Mouse (Mus musculus) intestine, postnatal 0 days (tissue): Measurements from ENCODE around the gene Ctbp2. TPM values are rescaled to one million over a fixed set of nuclear protein-coding genes. Genes with fewer than 3 reads are reported as not detected.

Source experiments
- ATAC-seq: fragments of 200-750 bp; cut with Nextera tagmentation; 2 replicates; pipeline ENCODE4 v1.8.0; 2017; ENCODE audit warnings: mild to moderate bottlenecking, moderate TSS enrichment, moderate library complexity
- H3K27ac ChIP-seq: fragments of 300-500 bp; sonication (generic); 2 replicates; pipeline ENCODE4 v1.5.1; 2014; ENCODE audit warnings: mild to moderate bottlenecking, low read depth, low read length, moderate library complexity
- H3K27me3 ChIP-seq: fragments of 300-500 bp; sonication (generic); replicated peaks from 2 replicates; pipeline ENCODE4 v1.6.1; 2014; ENCODE audit warnings: low read length, mixed read lengths; ENCODE audit not compliant: control insufficient read depth, insufficient read depth
- H3K36me3 ChIP-seq: fragments of 300-500 bp; sonication (generic); 2 replicates; pipeline ENCODE4 v1.6.1; 2014; ENCODE audit warnings: mild to moderate bottlenecking, moderate library complexity; ENCODE audit not compliant: control insufficient read depth, insufficient read depth
- H3K4me1 ChIP-seq: fragments of 300-500 bp; sonication (generic); replicated peaks from 2 replicates; pipeline ENCODE4 v1.6.1; 2014; ENCODE audit warnings: antibody characterized with exemption, low read length, mixed read lengths; ENCODE audit not compliant: control insufficient read depth, insufficient read depth
- H3K4me2 ChIP-seq: fragments of 300-500 bp; sonication (generic); replicated peaks from 2 replicates; pipeline ENCODE4 v1.6.1; 2014; ENCODE audit warnings: low read depth, mild to moderate bottlenecking, moderate library complexity
- H3K4me3 ChIP-seq: fragments of 300-500 bp; sonication (generic); 2 replicates; pipeline ENCODE4 v1.5.1; 2014; ENCODE audit warnings: low read depth, low read length
- H3K9ac ChIP-seq: fragments of 300-500 bp; sonication (generic); 2 replicates; pipeline ENCODE4 v1.6.1; 2014; ENCODE audit warnings: mild to moderate bottlenecking, low read depth, low read length
- H3K9me3 ChIP-seq: fragments of 300-500 bp; sonication (generic); 2 replicates; pipeline ENCODE4 v1.6.1; 2016; ENCODE audit warnings: mixed run types; ENCODE audit not compliant: control insufficient read depth
- CTCF ChIP-seq: sonication (generic); IDR thresholded peaks from 2 replicates; pipeline ENCODE4 v1.5.1; 2016; ENCODE audit warnings: low read depth, mild to moderate bottlenecking, control low read depth, antibody characterized with exemption, moderate library complexity
- WGBS: fragments of 180-500 bp; shearing (Covaris S2); extraction: QIAGEN DNeasy Blood & Tissue Kit; methylation state at CpG from one replicate; pipeline ENCODE4 v1.1.7; 2014; 5-methylcytosine and 5-hydroxymethylcytosine counted together
- polyA plus RNA-seq: library from polyadenylated mRNA; unstranded; fragments of >200 nt; fragmentation: Nextera tagmentation; extraction: Ambion mirVana; gene quantifications from 2 replicates; pipeline ENCODE4 v1.2.1, GENCODE M21; 2015

Ctbp2 gene
- polyA plus RNA-seq, 1 experiment from 2014 or later = 42.6 TPM

DNA sequence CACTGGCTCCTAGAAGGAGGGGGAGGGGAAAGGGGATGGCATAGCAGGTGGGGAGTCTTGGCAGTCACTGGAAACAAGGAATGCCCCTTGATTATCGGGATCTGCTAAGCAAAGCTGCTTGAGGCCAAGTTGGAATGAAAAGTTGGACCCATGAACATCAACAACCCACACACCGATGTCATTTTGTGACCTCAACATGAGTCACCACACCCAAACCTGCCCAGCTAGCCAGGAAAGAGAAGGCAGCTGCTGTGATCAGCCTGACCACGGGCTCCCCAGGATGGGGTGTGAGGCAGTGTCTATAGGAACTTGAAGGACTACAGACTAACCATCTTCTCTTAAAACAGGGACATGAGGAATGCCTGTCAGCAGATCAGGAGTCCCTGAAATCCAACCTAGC is 38.7 kb downstream of the Ctbp2 start:
- H3K36me3 ChIP-seq = peaks cover 8% of the 10 kb centered on the region
- WGBS = 71% methylated on average over 3 of the region's 3 CpGs
- H3K9ac ChIP-seq = no peak overlapping the region
- H3K27ac ChIP-seq = no peak overlapping the region
- no peak overlapping the region for H3K4me3 ChIP-seq
- H3K27me3 ChIP-seq = no peaks in the 10 kb centered on the region
- ATAC-seq = no peak
- no peak overlapping the region for H3K4me2 ChIP-seq
- no peak for TF ChIP-seq CTCF
- no peaks in the 10 kb centered on the region for H3K9me3 ChIP-seq
- H3K4me1 ChIP-seq = no peaks in the 10 kb centered on the region

DNA sequence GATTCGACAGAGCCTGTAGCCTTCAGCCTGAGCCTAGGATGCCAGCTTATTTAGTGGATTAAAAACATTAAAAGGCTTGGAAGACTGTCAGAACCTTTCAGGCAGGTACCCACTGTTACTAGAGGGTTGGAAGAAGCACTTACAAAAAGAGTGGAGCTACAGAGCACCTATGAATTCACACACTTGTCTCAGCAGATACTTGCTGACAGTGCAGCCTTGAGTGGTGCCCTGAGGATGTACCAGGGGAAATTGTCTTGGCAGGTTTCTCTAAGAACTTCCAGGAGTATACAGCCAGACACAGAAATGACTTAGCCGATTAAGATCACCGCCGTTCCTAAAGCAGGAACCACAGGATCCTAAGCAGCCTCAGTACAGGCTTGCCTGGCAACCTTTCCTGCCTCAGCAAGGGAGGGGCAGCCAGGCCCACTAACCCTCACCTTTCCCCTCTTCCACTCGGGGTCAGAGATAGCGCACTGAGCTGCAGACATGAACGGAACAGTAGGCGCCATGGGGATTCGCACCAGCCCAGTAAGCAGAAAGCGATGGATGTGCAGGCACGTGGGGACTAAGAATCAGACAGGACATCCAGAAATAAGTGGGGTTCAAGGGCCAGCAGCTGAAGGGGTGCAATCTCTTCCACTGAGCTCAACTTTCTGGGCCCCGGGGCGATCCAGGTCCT is 40.1 kb downstream of the Ctbp2 start:
- Histone ChIP-seq H3K27me3 (no peaks in the 10 kb centered on the region), H3K4me2 (no peak overlapping the region), H3K9me3 (no peaks in the 10 kb centered on the region), H3K4me3 (no peak overlapping the region), H3K4me1 (no peaks in the 10 kb centered on the region), H3K9ac (no peak overlapping the region), H3K36me3 (peaks cover 17% of the 10 kb centered on the region), H3K27ac (no peak overlapping the region; the same call in 1 of the 2 replicates)
- no peak for TF ChIP-seq CTCF
- WGBS = 72% methylated on average over 13 of the region's 13 CpGs
- no peak for ATAC-seq

- Histone ChIP-seq H3K27me3 (no peaks in the 10 kb centered on the region), H3K36me3 (peaks cover 17% of the 10 kb centered on the region), H3K27ac (no peak overlapping the region), H3K9ac (no peak overlapping the region), H3K4me3 (no peak overlapping the region), H3K9me3 (no peaks in the 10 kb centered on the region), H3K4me1 (no peaks in the 10 kb centered on the region), H3K4me2 (no peak overlapping the region)
- whole genome bisulfite sequencing = 93% methylated on average over 1 of the region's 1 CpGs
- TF ChIP-seq CTCF = no peak
- ATAC-seq = no peak
Measured at GRCm38 (mm10) chr7:133078929-133079328, 45.2 kb downstream of the Ctbp2 start.

DNA sequence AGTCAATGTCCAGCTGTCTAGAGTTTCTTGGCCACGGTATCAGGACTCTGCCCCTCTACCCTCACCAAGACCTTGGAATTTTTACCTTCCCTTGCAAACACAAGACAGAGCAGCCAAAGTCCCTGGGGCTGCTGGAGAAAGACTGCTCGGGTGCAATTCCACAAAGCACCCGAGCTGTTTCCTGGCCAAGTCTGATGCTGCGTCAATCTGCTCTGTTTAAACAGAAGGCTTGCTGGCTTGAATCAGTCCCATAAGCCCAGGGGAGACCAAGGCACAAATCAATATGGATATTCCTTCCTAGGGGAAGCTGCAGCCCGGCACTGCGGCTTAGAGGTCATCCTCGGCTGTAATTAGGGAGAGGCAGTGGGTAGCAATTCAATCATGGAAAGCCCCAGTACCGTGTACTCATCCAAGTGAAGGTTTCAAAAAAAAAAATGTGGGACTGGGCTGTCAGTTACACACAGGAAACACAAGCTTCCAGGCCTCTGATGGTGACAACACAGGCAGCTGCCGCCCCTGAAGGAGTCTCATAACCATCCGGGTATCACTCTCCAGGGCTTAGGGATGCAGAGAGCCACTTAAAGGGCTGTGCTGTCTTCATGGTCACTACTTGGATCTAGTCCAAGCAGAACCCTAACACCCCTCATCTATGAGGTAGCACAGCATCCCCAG is 49.6 kb downstream of the Ctbp2 start:
- Histone ChIP-seq H3K4me2 (no peak overlapping the region), H3K27me3 (no peaks in the 10 kb centered on the region), H3K9ac (no peak overlapping the region), H3K4me3 (no peak overlapping the region), H3K9me3 (no peaks in the 10 kb centered on the region), H3K4me1 (no peaks in the 10 kb centered on the region), H3K36me3 (peaks cover 12% of the 10 kb centered on the region; the same call in 1 of the 2 replicates), H3K27ac (no peak overlapping the region)
- WGBS = 55% methylated on average over 10 of the region's 10 CpGs
- no peak for ATAC-seq
- TF ChIP-seq CTCF = no peak

DNA sequence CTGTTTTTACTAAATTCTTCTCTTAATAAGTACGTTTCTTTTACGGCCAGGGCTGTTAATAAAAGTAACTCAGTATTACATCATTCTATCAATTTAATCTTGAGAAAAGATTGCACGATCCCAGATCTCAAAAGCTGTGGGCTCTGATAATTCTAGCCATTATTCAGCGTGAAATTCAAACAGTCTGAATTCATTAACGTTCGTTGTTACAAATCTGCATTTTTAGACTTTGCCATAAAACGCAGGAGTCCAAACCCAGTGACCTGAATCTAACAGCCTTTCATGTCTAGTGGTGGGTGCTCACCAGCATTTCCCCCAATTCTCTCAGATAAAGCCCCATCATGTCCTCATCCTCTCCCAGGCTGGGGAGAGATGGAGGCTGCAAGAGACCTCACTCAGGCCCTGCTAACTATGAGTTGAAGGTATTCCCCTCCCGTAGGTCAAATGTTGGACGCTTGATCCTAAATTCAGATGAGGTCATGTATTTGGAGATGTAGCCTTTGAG is 51.0 kb downstream of the Ctbp2 start:
- H3K9me3 ChIP-seq = no peaks in the 10 kb centered on the region
- peaks cover 23% of the 10 kb centered on the region for H3K36me3 ChIP-seq
- WGBS = 84% methylated on average over 9 of the region's 9 CpGs
- H3K27ac ChIP-seq = no peak overlapping the region
- H3K4me3 ChIP-seq = no peak overlapping the region
- no peaks in the 10 kb centered on the region for H3K27me3 ChIP-seq
- no peak overlapping the region for H3K9ac ChIP-seq
- no peak overlapping the region for H3K4me2 ChIP-seq
- TF ChIP-seq CTCF = no peak
- ATAC-seq = no peak
- no peaks in the 10 kb centered on the region for H3K4me1 ChIP-seq

- no peaks in the 10 kb centered on the region for H3K4me1 ChIP-seq
Measured at GRCm38 (mm10) chr7:133072535-133072934, 51.6 kb downstream of the Ctbp2 start.

More at GRCm38 (mm10) chr7:133072535-133072934, 51.6 kb downstream of the Ctbp2 start:
- Histone ChIP-seq H3K27ac (no peak overlapping the region), H3K9ac (no peak overlapping the region), H3K27me3 (no peaks in the 10 kb centered on the region), H3K36me3 (peaks cover 23% of the 10 kb centered on the region), H3K4me2 (no peak overlapping the region), H3K4me3 (no peak overlapping the region), H3K9me3 (no peaks in the 10 kb centered on the region)
- no peak for ATAC-seq
- 77% methylated on average over 4 of the region's 4 CpGs for WGBS
- TF ChIP-seq CTCF = no peak
